Mouse (Mus musculus): ENCODE measurements around the gene Col27a1. TPM values are rescaled to one million over a fixed set of nuclear protein-coding genes. Genes with fewer than 3 reads are reported as not detected.

Gene Col27a1
- polyA plus RNA-seq, 2 experiments, result 34.1 to 134 TPM

- Histone ChIP-seq H3K4me1 (ENCODE audit: control insufficient read depth, insufficient read depth, low read length) (peaks cover 66% of the 10 kb centered on the region), H3K27ac (replicated peaks; ENCODE audit: low read depth, low read length) (peak overlapping the region; percentile 59; the same call in 1 of the 2 replicates), H3K9ac (ENCODE audit: low read depth, low read length, severe bottlenecking) (no peak overlapping the region), H3K27me3 (ENCODE audit: control insufficient read depth, insufficient read depth, low read length) (no peaks in the 10 kb centered on the region), H3K4me2 (replicated peaks; ENCODE audit: low read depth, low read length, severe bottlenecking) (no peak overlapping the region), H3K9me3 (ENCODE audit: control insufficient read depth, low read length) (no peaks in the 10 kb centered on the region), H3K4me3 (replicated peaks; ENCODE audit: low read length) (no peak overlapping the region), H3K36me3 (ENCODE audit: control insufficient read depth, insufficient read depth, low read length) (peaks cover 78% of the 10 kb centered on the region)
- DNase-seq (ENCODE audit: low spot score) (no peak), ATAC-seq (ENCODE audit: low FRiP score, low read depth) (no peak)
- WGBS, result 68% methylated on average over 14 of the region's 14 CpGs
- TF ChIP-seq POLR2A (IDR thresholded peaks at IDR 0.05; ENCODE audit: borderline replicate concordance, extremely low read depth, insufficient read depth, insufficient read length), result no peak
Measured at GRCm38 (mm10) chr4:63229991-63230581, 16.3 kb downstream of the Col27a1 start.

- no peaks in the 10 kb centered on the region for H3K27me3 ChIP-seq (ENCODE audit: control insufficient read depth, insufficient read depth, low read length)
- peaks cover 78% of the 10 kb centered on the region for H3K36me3 ChIP-seq (ENCODE audit: control insufficient read depth, insufficient read depth, low read length)
- no peak overlapping the region for H3K4me3 ChIP-seq (replicated peaks; ENCODE audit: low read length)
- no peaks in the 10 kb centered on the region for H3K9me3 ChIP-seq (ENCODE audit: control insufficient read depth, low read length)
- ATAC-seq (ENCODE audit: low FRiP score, low read depth) (no peak), DNase-seq (ENCODE audit: low spot score) (no peak)
- TF ChIP-seq POLR2A (IDR thresholded peaks at IDR 0.05; ENCODE audit: borderline replicate concordance, extremely low read depth, insufficient read depth, insufficient read length), result no peak
- WGBS, result 82% methylated on average over 1 of the region's 1 CpGs
- H3K4me1 ChIP-seq (ENCODE audit: control insufficient read depth, insufficient read depth, low read length), result peaks cover 56% of the 10 kb centered on the region
- no peak overlapping the region for H3K9ac ChIP-seq (ENCODE audit: low read depth, low read length, severe bottlenecking)
- no peak overlapping the region for H3K27ac ChIP-seq (replicated peaks; ENCODE audit: low read depth, low read length)
- no peak overlapping the region for H3K4me2 ChIP-seq (replicated peaks; ENCODE audit: low read depth, low read length, severe bottlenecking)
Measured at GRCm38 (mm10) chr4:63231121-63231520, 17.3 kb downstream of the Col27a1 start.

GRCm38 (mm10) chr4:63232542-63233020 lies 18.8 kb downstream of the Col27a1 start:
- no peaks in the 10 kb centered on the region for H3K9me3 ChIP-seq (ENCODE audit: control insufficient read depth, low read length)
- no peaks in the 10 kb centered on the region for H3K27me3 ChIP-seq (ENCODE audit: control insufficient read depth, insufficient read depth, low read length)
- DNase-seq (ENCODE audit: low spot score) (no peak), ATAC-seq (ENCODE audit: low FRiP score, low read depth) (no peak)
- H3K4me1 ChIP-seq (ENCODE audit: control insufficient read depth, insufficient read depth, low read length), result peaks cover 45% of the 10 kb centered on the region
- no peak overlapping the region for H3K27ac ChIP-seq (replicated peaks; ENCODE audit: low read depth, low read length)
- no peak for TF ChIP-seq POLR2A (IDR thresholded peaks at IDR 0.05; ENCODE audit: borderline replicate concordance, extremely low read depth, insufficient read depth, insufficient read length)
- H3K4me3 ChIP-seq (replicated peaks; ENCODE audit: low read length), result no peak overlapping the region
- 34% methylated on average over 2 of the region's 2 CpGs for whole genome bisulfite sequencing
- H3K36me3 ChIP-seq (ENCODE audit: control insufficient read depth, insufficient read depth, low read length), result peaks cover 77% of the 10 kb centered on the region
- H3K4me2 ChIP-seq (replicated peaks; ENCODE audit: low read depth, low read length, severe bottlenecking), result no peak overlapping the region
- H3K9ac ChIP-seq (ENCODE audit: low read depth, low read length, severe bottlenecking), result no peak overlapping the region

- H3K27ac ChIP-seq (replicated peaks; ENCODE audit: low read depth, low read length), result 0 out of 2 replicates have a peak overlapping the region, but pooled peaks have one; percentile 19
- peaks cover 70% of the 10 kb centered on the region for H3K36me3 ChIP-seq (ENCODE audit: control insufficient read depth, insufficient read depth, low read length)
- no peak for TF ChIP-seq POLR2A (IDR thresholded peaks at IDR 0.05; ENCODE audit: borderline replicate concordance, extremely low read depth, insufficient read depth, insufficient read length)
- peak; percentile 65 for DNase-seq (ENCODE audit: low spot score)
- H3K4me3 ChIP-seq (replicated peaks; ENCODE audit: low read length), result no peak overlapping the region
- H3K27me3 ChIP-seq (ENCODE audit: control insufficient read depth, insufficient read depth, low read length), result no peaks in the 10 kb centered on the region
- H3K9me3 ChIP-seq (ENCODE audit: control insufficient read depth, low read length), result no peaks in the 10 kb centered on the region
- no peak overlapping the region for H3K9ac ChIP-seq (ENCODE audit: low read depth, low read length, severe bottlenecking)
- WGBS, result 70% methylated on average over 7 of the region's 7 CpGs
- H3K4me2 ChIP-seq (replicated peaks; ENCODE audit: low read depth, low read length, severe bottlenecking), result no peak overlapping the region
- H3K4me1 ChIP-seq (ENCODE audit: control insufficient read depth, insufficient read depth, low read length), result peaks cover 47% of the 10 kb centered on the region
- no peak for ATAC-seq (ENCODE audit: low FRiP score, low read depth)
Measured at GRCm38 (mm10) chr4:63233557-63234452, 20.0 kb downstream of the Col27a1 start.

- ATAC-seq (ENCODE audit: low FRiP score, low read depth) (no peak), DNase-seq (ENCODE audit: low spot score) (no peak)
- peaks cover 70% of the 10 kb centered on the region for H3K36me3 ChIP-seq (ENCODE audit: control insufficient read depth, insufficient read depth, low read length)
- TF ChIP-seq POLR2A (IDR thresholded peaks at IDR 0.05; ENCODE audit: borderline replicate concordance, extremely low read depth, insufficient read depth, insufficient read length), result no peak
- no peak overlapping the region for H3K4me2 ChIP-seq (replicated peaks; ENCODE audit: low read depth, low read length, severe bottlenecking)
- WGBS, result 94% methylated on average over 5 of the region's 5 CpGs
- H3K27me3 ChIP-seq (ENCODE audit: control insufficient read depth, insufficient read depth, low read length), result no peaks in the 10 kb centered on the region
- no peak overlapping the region for H3K27ac ChIP-seq (replicated peaks; ENCODE audit: low read depth, low read length)
- no peaks in the 10 kb centered on the region for H3K9me3 ChIP-seq (ENCODE audit: control insufficient read depth, low read length)
- H3K9ac ChIP-seq (ENCODE audit: low read depth, low read length, severe bottlenecking), result no peak overlapping the region
- H3K4me3 ChIP-seq (replicated peaks; ENCODE audit: low read length), result no peak overlapping the region
- peaks cover 37% of the 10 kb centered on the region for H3K4me1 ChIP-seq (ENCODE audit: control insufficient read depth, insufficient read depth, low read length)
Measured at GRCm38 (mm10) chr4:63234852-63235251, 21.0 kb downstream of the Col27a1 start.
